9 mouse cellular contexts compared by ENCODE assay signal in genomic region chr9:54069204-54069603, GRCm38 (mm10). TPM values are rescaled to one million over a fixed set of nuclear protein-coding genes. Genes with fewer than 3 reads are reported as not detected.
DNase-seq lines count a peak whose midpoint lies in the region; ATAC-seq and TF ChIP-seq lines count a peak whose summit lies in the region.
"Had no signal": no experiment of that assay in that cellular context is flagged by ENCODE, and none has a peak within 500 bp of the region (broad histone marks: within the 10 kb centered on the region; RNA-seq: fewer than 3 reads in every experiment).

No protein-coding gene starts in this region.

- H3K27me3 ChIP-seq in kidney, embryonic 15.5 days = peaks cover 39% of the 10 kb centered on the region
- peaks cover 32% of the 10 kb centered on the region for H3K27me3 ChIP-seq in embryonic facial prominence, embryonic 14.5 days (replicated peaks; ENCODE audit: control insufficient read depth, insufficient read depth, low read length)
- H3K27me3 ChIP-seq in intestine, postnatal 0 days (replicated peaks; ENCODE audit: control insufficient read depth, insufficient read depth, low read length) = peaks cover 23% of the 10 kb centered on the region
- no peaks in the 10 kb centered on the region for H3K27me3 ChIP-seq in myocyte (ENCODE audit: control insufficient read depth, insufficient read depth, insufficient read length)

- ATAC-seq in kidney, embryonic 15.5 days (replicated peaks; ENCODE audit: low FRiP score) = no peak
- ATAC-seq in embryonic facial prominence, embryonic 14.5 days (ENCODE audit: low read depth) = no peak
- peak; percentile 75 for ATAC-seq in intestine, postnatal 0 days

- no peak for DNase-seq in kidney, postnatal 25 days
- DNase-seq in embryonic facial prominence, embryonic 14.5 days (ENCODE audit: low spot score) = no peak
- DNase-seq in left cerebral cortex, adult 18-20 months (ENCODE audit: low spot score in 2 of 2) = no peak
- no peak for DNase-seq in right cerebral cortex, postnatal 14 days
- no peak for DNase-seq in cerebellum, adult 8-10 months

- H3K27ac ChIP-seq in kidney, embryonic 15.5 days = no peak overlapping the region
- H3K27ac ChIP-seq in embryonic facial prominence, embryonic 14.5 days (replicated peaks; ENCODE audit: low read depth, low read length) = no peak overlapping the region
- H3K27ac ChIP-seq in intestine, postnatal 0 days (ENCODE audit: low read depth, low read length) = peak overlapping the region; percentile 75; the same call in 1 of the 2 replicates

- peak overlapping the region; percentile 51 for H3K4me3 ChIP-seq in kidney, embryonic 15.5 days (replicated peaks)
- peak overlapping the region; percentile 55 for H3K4me3 ChIP-seq in embryonic facial prominence, embryonic 14.5 days (ENCODE audit: low read depth, low read length)
- H3K4me3 ChIP-seq in intestine, postnatal 0 days (ENCODE audit: low read depth, low read length) = peak overlapping the region; percentile 52
- H3K4me3 ChIP-seq in myocyte = no peak overlapping the region

- no peaks in the 10 kb centered on the region for H3K36me3 ChIP-seq in kidney, embryonic 15.5 days
- no peaks in the 10 kb centered on the region for H3K36me3 ChIP-seq in embryonic facial prominence, embryonic 14.5 days (ENCODE audit: control insufficient read depth, insufficient read depth, low read length)
- H3K36me3 ChIP-seq in intestine, postnatal 0 days (ENCODE audit: control insufficient read depth, insufficient read depth) = no peaks in the 10 kb centered on the region
- H3K36me3 ChIP-seq in myocyte (ENCODE audit: control insufficient read depth, insufficient read depth) = no peaks in the 10 kb centered on the region

- no peak for TF ChIP-seq CTCF in intestine, postnatal 0 days (IDR thresholded peaks at IDR 0.05; ENCODE audit: low read depth)

- H3K9me3 ChIP-seq in kidney, embryonic 15.5 days (replicated peaks) = no peaks in the 10 kb centered on the region
- no peaks in the 10 kb centered on the region for H3K9me3 ChIP-seq in embryonic facial prominence, embryonic 14.5 days (ENCODE audit: control insufficient read depth, low read length)
- H3K9me3 ChIP-seq in intestine, postnatal 0 days (ENCODE audit: control insufficient read depth) = no peaks in the 10 kb centered on the region

- peaks cover 17% of the 10 kb centered on the region for H3K4me1 ChIP-seq in kidney, embryonic 15.5 days
- H3K4me1 ChIP-seq in embryonic facial prominence, embryonic 14.5 days (ENCODE audit: control insufficient read depth, insufficient read depth, low read length) = no peaks in the 10 kb centered on the region
- H3K4me1 ChIP-seq in intestine, postnatal 0 days (replicated peaks; ENCODE audit: control insufficient read depth, insufficient read depth, low read length) = no peaks in the 10 kb centered on the region; the same call in 1 of the 2 replicates

- H3K79me2 ChIP-seq in myocyte (ENCODE audit: control insufficient read depth, insufficient read depth) = no peaks in the 10 kb centered on the region

- no peak overlapping the region for H3K9ac ChIP-seq in kidney, embryonic 15.5 days
- H3K9ac ChIP-seq in embryonic facial prominence, embryonic 14.5 days (ENCODE audit: low read depth, low read length) = no peak overlapping the region
- peak overlapping the region; percentile 37; the same call in 1 of the 2 replicates for H3K9ac ChIP-seq in intestine, postnatal 0 days (ENCODE audit: low read depth, low read length)

- no peak for TF ChIP-seq POLR2A in myocyte (IDR thresholded peaks at IDR 0.05; ENCODE audit: insufficient read length, low read depth)

- no peak overlapping the region for H3ac ChIP-seq in myocyte (ENCODE audit: control insufficient read depth, insufficient read length)

- WGBS in kidney, embryonic 15.5 days = 42% methylated on average over 5 of the region's 5 CpGs
- 47% methylated on average over 5 of the region's 5 CpGs for WGBS in embryonic facial prominence, embryonic 14.5 days
- 38% methylated on average over 5 of the region's 5 CpGs for WGBS in intestine, postnatal 0 days

- peak overlapping the region; percentile 91 for H3K4me2 ChIP-seq in kidney, embryonic 15.5 days
- peak overlapping the region; percentile 99 for H3K4me2 ChIP-seq in embryonic facial prominence, embryonic 14.5 days (ENCODE audit: low read depth, low read length)
- peak overlapping the region; percentile 97 for H3K4me2 ChIP-seq in intestine, postnatal 0 days (replicated peaks; ENCODE audit: low read depth)
- peak overlapping the region; percentile 71 for H3K4me2 ChIP-seq in myocyte (ENCODE audit: low read depth)

TF ChIP-seq in myocyte, 11 proteins besides CTCF, POLR2A, EP300 and RAD21:
- no peak for TF ChIP-seq MAX (IDR thresholded peaks at IDR 0.05; ENCODE audit: low read depth)
- TF ChIP-seq MYOG (IDR thresholded peaks at IDR 0.05; ENCODE audit: control insufficient read depth in 1 of 3, insufficient read depth in 1 of 3, insufficient read length in 2 of 3, low read depth in 2 of 3) = no peak
- TF ChIP-seq REST (IDR thresholded peaks at IDR 0.05; ENCODE audit: insufficient read depth, insufficient read length) = no peak
- no peak for TF ChIP-seq TCF12 (IDR thresholded peaks at IDR 0.05; ENCODE audit: insufficient read depth, poor library complexity, severe bottlenecking)
- no peak for TF ChIP-seq TCF3 (IDR thresholded peaks at IDR 0.05; ENCODE audit: insufficient read length, low read depth)
- no peak for TF ChIP-seq E2F4 (IDR thresholded peaks at IDR 0.05; ENCODE audit: insufficient read depth)
- TF ChIP-seq POLR2AphosphoS2 (IDR thresholded peaks at IDR 0.05; ENCODE audit: insufficient read length, low read depth) = no peak
- no peak for TF ChIP-seq MYOD1 (IDR thresholded peaks at IDR 0.05; ENCODE audit: control insufficient read depth in 1 of 3, insufficient read length in 2 of 3, low read depth in 2 of 3)
- no peak for TF ChIP-seq USF1 (IDR thresholded peaks at IDR 0.05; ENCODE audit: low read depth)
- no peak for TF ChIP-seq SRF (IDR thresholded peaks at IDR 0.05; ENCODE audit: control insufficient read depth, insufficient read length, low read depth)
- no peak for TF ChIP-seq CEBPB (IDR thresholded peaks at IDR 0.05; ENCODE audit: insufficient read depth, poor library complexity, severe bottlenecking)

RNA-seq across cellular contexts. Expression of gene Tnfaip8l3, which starts 1.0 kb away (rescaled TPM):
- polyA plus RNA-seq in kidney, embryonic 15.5 days (2015; fragmentation: Nextera tagmentation; extraction: Ambion mirVana) = 0.36 and 0.45 TPM in 2 replicates
- polyA plus RNA-seq in embryonic facial prominence, embryonic 14.5 days (2014; fragmentation: Nextera tagmentation; extraction: Ambion mirVana) = 0.93 and 1.1 TPM in 2 replicates
- 0.46 and 0.52 TPM in 2 replicates for polyA plus RNA-seq in intestine, postnatal 0 days (2015; fragmentation: Nextera tagmentation; extraction: Ambion mirVana)
- polyA plus RNA-seq in myocyte (2012; fragmentation: generic; extraction: Trizol) = not detected
- total RNA-seq in left cerebral cortex, adult 18-20 months (2021) = 10 to 100 TPM in 1 of 2 experiments, 1 to 10 TPM in 1; 9.1 to 11.7 TPM
- total RNA-seq: MEL had no signal
